Mouse (Mus musculus) brain, embryonic 14.5 days (tissue): ENCODE data around the gene Exoc2.

Experiments
- CTCF ChIP-seq: fragments of 200-500 bp; IDR thresholded peaks from 2 replicates; pipeline ENCODE4 v1.5.1; 2012; ENCODE audit warnings: inconsistent platforms, mild to moderate bottlenecking, moderate library complexity, borderline replicate concordance; ENCODE audit not compliant: insufficient read depth, insufficient read length; ENCODE audit errors: extremely low read depth
- POLR2A ChIP-seq: fragments of 200-500 bp; IDR thresholded peaks from 2 replicates; pipeline ENCODE4 v1.6.1; 2012; ENCODE audit warnings: mild to moderate bottlenecking, inconsistent platforms, borderline replicate concordance; ENCODE audit not compliant: poor library complexity, insufficient read depth, insufficient read length, severe bottlenecking; ENCODE audit errors: extremely low read depth

DNA sequence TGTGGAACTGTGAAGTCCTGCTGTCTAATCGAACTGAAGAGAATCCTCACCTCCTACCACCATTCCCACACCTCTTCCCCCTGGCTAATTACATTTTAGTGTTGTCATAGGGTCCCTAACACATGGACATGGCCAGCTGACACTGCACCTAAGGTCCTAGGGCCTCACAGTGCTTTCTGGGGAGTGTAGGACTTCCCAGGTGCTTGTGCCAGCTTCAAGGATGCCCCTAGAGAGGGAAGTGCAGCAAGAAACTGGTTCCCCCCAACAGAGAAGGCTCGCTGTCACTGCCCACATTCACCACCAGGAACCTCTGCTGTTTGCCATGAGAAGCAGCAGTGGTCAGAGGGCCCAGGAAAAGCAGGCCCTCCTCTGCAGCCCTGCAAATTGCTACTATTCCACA is 123.2 kb downstream of the Exoc2 start:
- TF ChIP-seq CTCF (no peak), POLR2A (no peak)
